Comparison of ENCODE assay signal across 8 mouse cellular contexts in genomic region chr1:62703158-62704116, GRCm38 (mm10). TPM values are rescaled to one million over a fixed set of nuclear protein-coding genes. Genes with fewer than 3 reads are reported as not detected.
A peak's percentile ranks its signal among the peaks of the same experiment; 100 is the strongest.
DNase-seq lines count a peak whose midpoint lies in the region; ATAC-seq and TF ChIP-seq lines count a peak whose summit lies in the region.

Gene Nrp2, plus strand, starts transcription at chr1:62703285.

- WGBS in lung, embryonic 14.5 days = under 1% methylated on average over 75 of the region's 76 CpGs

- H3K9me3 ChIP-seq in lung, embryonic 14.5 days (ENCODE audit: low read depth, low read length) = no peaks in the 10 kb centered on the region

- intact Hi-C loops in heart, postnatal 25 days (cut with DNase I) = loop anchor here (2.0 to 10.0 kb wide), 4 partner anchors 15 to 776 kb away; no protein-coding TSS in a partner anchor

- peak within 1 kb of the TSS; percentile 58 for H3K9ac ChIP-seq in lung, embryonic 14.5 days

- H3K36me3 ChIP-seq in lung, embryonic 14.5 days (ENCODE audit: insufficient read depth) = no peaks in the 10 kb centered on the region

- H3K4me2 ChIP-seq in lung, embryonic 14.5 days = peak within 1 kb of the TSS; percentile 94

- peaks cover 20% of the 10 kb centered on the region for H3K27me3 ChIP-seq in lung, embryonic 14.5 days (ENCODE audit: insufficient read depth, low read length)

- peak; percentile 70 for ATAC-seq in lung, embryonic 14.5 days (ENCODE audit: insufficient read depth)
- peak; percentile 55 for ATAC-seq in neutrophil, adult 5-6 weeks (ENCODE audit: extremely low read depth, insufficient number of reproducible peaks, low FRiP score, poor library complexity, severe bottlenecking)

- peak; percentile 77 for DNase-seq in ES-CJ7 (ENCODE audit: low read depth, low spot score)
- peak; percentile 71 for DNase-seq in cerebellum, adult 18-20 months
- DNase-seq in forelimb bud, embryonic 11.5 days (ENCODE audit: low read depth, low spot score) = peak; percentile 83
- peak; percentile 81 for DNase-seq in heart, postnatal 25 days (ENCODE audit: low spot score)
- DNase-seq in layer of hippocampus, adult 18-20 months (ENCODE audit: low spot score in 2 of 2) = peak; percentile 80 to 93
- peak; percentile 92 for DNase-seq in lung, embryonic 14.5 days
- peak; percentile 79 for DNase-seq in testis, postnatal 10 days (ENCODE audit: low spot score)

- H3K4me1 ChIP-seq in lung, embryonic 14.5 days (ENCODE audit: insufficient read depth) = 0 out of 2 replicates have a peak, but pooled peaks cover 6% of the 10 kb centered on the region

- peak within 1 kb of the TSS; percentile 79 for H3K27ac ChIP-seq in lung, embryonic 14.5 days (ENCODE audit: low read depth)

- no peak for TF ChIP-seq CTCF in lung, embryonic 14.5 days (IDR thresholded peaks at IDR 0.05; ENCODE audit: low read depth)

- peak within 1 kb of the TSS; percentile 58 for H3K4me3 ChIP-seq in lung, embryonic 14.5 days (ENCODE audit: low read depth, low read length)

RNA-seq across cellular contexts. Expression of gene Nrp2, which starts in this region (rescaled TPM):
- 10 to 100 TPM; 27.6 to 33.6 TPM for total RNA-seq in heart, postnatal 25 days (2021)
- total RNA-seq in layer of hippocampus, adult 18-20 months (2021) = 10 to 100 TPM; 54.1 to 56.3 TPM
- 9.9 and 10.8 TPM in 2 replicates for polyA plus RNA-seq in lung, embryonic 14.5 days (2014; fragmentation: Nextera tagmentation; extraction: Ambion mirVana)
- 1.6 TPM in 2 replicates for total RNA-seq in neutrophil, adult 5-6 weeks (2017)

Comparison
In these comparisons a context has a peak if more than half of its experiments do, and no peak if none do; other contexts are left out.
1. Peak in every context shown above with its lines: DNase-seq, ATAC-seq, H3K4me3 ChIP-seq and H3K27ac ChIP-seq.
2. RNA of gene Nrp2 (total RNA-seq): 54.1 to 56.3 TPM in layer of hippocampus, adult 18-20 months and 27.6 to 33.6 TPM in heart, postnatal 25 days; 1.6 TPM in neutrophil, adult 5-6 weeks; every median in the first group is over 10 times any median in the second.